Mouse (Mus musculus): ENCODE measurements around the gene Egfr. TPM values are rescaled to one million over a fixed set of nuclear protein-coding genes. Genes with fewer than 3 reads are reported as not detected.

Egfr gene
- polyA plus RNA-seq (2015; fragmentation: Illumina TruSeq; extraction: RNeasy Lipid Tissue Mini Kit (QIAGEN cat#74804); ENCODE audit: insufficient read depth, low read depth, low replicate concordance): 3.0 TPM

GRCm38 (mm10) chr11:16752007-16752348 lies at the start of gene Egfr:
Egfr (plus strand) TSS chr11:16752203.

GRCm38 (mm10) chr11:16950976-16951760 lies 199.2 kb downstream of the Egfr start, which contains the start of gene Fbxo48:
Fbxo48 (plus strand) TSS chr11:16951375.

Other genes with a start within 250 kb of the Egfr start
- gene Sec61g, start 243.7 kb upstream of the Egfr start, polyA plus RNA-seq (2015; fragmentation: Illumina TruSeq; extraction: RNeasy Lipid Tissue Mini Kit (QIAGEN cat#74804); ENCODE audit: insufficient read depth, low read depth, low replicate concordance): 14.9 TPM
- not detected for gene Fbxo48, start 199.2 kb downstream of the Egfr start, polyA plus RNA-seq (2015; fragmentation: Illumina TruSeq; extraction: RNeasy Lipid Tissue Mini Kit (QIAGEN cat#74804); ENCODE audit: insufficient read depth, low read depth, low replicate concordance)